ENCODE assay signal across 10 mouse cellular contexts in the genomic region with DNA sequence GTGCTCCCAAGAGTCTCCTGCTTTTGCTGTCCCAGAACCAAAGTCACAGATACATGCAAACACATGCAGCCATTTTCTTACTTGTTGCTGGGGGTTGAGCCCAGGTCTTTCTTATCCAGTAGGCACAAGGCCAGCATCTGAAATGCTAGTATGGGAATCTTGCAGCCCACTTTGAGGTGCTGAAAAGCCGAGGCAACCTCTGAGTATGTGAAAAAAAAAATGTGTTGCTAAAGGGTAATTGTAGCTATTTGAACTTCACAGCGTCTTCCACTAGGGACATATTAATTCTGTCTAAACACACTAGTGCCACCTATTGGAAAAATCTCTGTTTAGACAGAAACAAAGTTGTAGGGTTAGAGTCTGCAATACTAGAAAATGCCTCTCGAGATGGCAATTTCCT.
DNase-seq lines count a peak whose midpoint lies in the region; ATAC-seq and TF ChIP-seq lines count a peak whose summit lies in the region.
"Had no signal": no experiment of that assay in that cellular context is flagged by ENCODE, and none has a peak within 500 bp of the region (broad histone marks: within the 10 kb centered on the region; RNA-seq: fewer than 3 reads in every experiment).

No protein-coding gene starts in this region.

- H3K4me2 ChIP-seq in intestine, postnatal 0 days (replicated peaks; ENCODE audit: low read depth) = no peak overlapping the region
- H3K4me2 ChIP-seq in stomach, embryonic 16.5 days (ENCODE audit: low read depth, low read length) = no peak overlapping the region
- H3K4me2 ChIP-seq: heart, embryonic 15.5 days; neural tube, embryonic 13.5 days had no signal

- ATAC-seq in cerebellum, adult (ENCODE audit: insufficient number of reproducible peaks, low FRiP score, low TSS enrichment) = peak; percentile 76; the same call in 1 of the 2 replicates
- ATAC-seq in common myeloid progenitor, adult 5-6 weeks (replicated peaks; ENCODE audit: low read depth, poor library complexity, severe bottlenecking) = peak; percentile 94
- ATAC-seq in intestine, postnatal 0 days = no peak
- ATAC-seq in stomach, embryonic 16.5 days (ENCODE audit: insufficient read depth, low FRiP score) = peak; percentile 50; the same call in 1 of the 2 replicates

- no peak for DNase-seq in cerebellum, adult 11-12 months
- DNase-seq in layer of hippocampus, postnatal 14 days (ENCODE audit: low spot score in 2 of 2) = peak; percentile 10 to 66
- DNase-seq in layer of hippocampus, postnatal 25 days (ENCODE audit: extremely low spot score in 1 of 2, low spot score in 1 of 2) = no peak
- no peak for DNase-seq in gastrocnemius, postnatal 36 days

- 3% methylated on average over 3 of the region's 3 CpGs for WGBS in intestine, postnatal 0 days
- 4% methylated on average over 3 of the region's 3 CpGs for WGBS in stomach, embryonic 16.5 days

- H3K27ac ChIP-seq in intestine, postnatal 0 days (ENCODE audit: low read depth, low read length) = no peak overlapping the region
- H3K27ac ChIP-seq in stomach, embryonic 16.5 days (ENCODE audit: low read length) = no peak overlapping the region
- H3K27ac ChIP-seq: heart, embryonic 15.5 days; neural tube, embryonic 13.5 days had no signal

- H3K9me3 ChIP-seq in intestine, postnatal 0 days (ENCODE audit: control insufficient read depth) = no peaks in the 10 kb centered on the region
- H3K9me3 ChIP-seq in stomach, embryonic 16.5 days (replicated peaks; ENCODE audit: control insufficient read depth, low read length) = no peaks in the 10 kb centered on the region
- H3K9me3 ChIP-seq: heart, embryonic 15.5 days; neural tube, embryonic 13.5 days had no signal

- intact Hi-C loops in gastrocnemius, postnatal 36 days (cut with DNase I) = loop anchor here (2.0 kb wide), 1 partner anchor 344 kb away; no protein-coding TSS in a partner anchor

- H3K27me3 ChIP-seq in intestine, postnatal 0 days (replicated peaks; ENCODE audit: control insufficient read depth, insufficient read depth, low read length) = no peaks in the 10 kb centered on the region
- no peaks in the 10 kb centered on the region for H3K27me3 ChIP-seq in stomach, embryonic 16.5 days (ENCODE audit: control insufficient read depth, insufficient read depth, low read length)
- H3K27me3 ChIP-seq: heart, embryonic 15.5 days; neural tube, embryonic 13.5 days had no signal

- no peak overlapping the region for H3K4me3 ChIP-seq in intestine, postnatal 0 days (ENCODE audit: low read depth, low read length)
- no peak overlapping the region for H3K4me3 ChIP-seq in stomach, embryonic 16.5 days (replicated peaks; ENCODE audit: low read length)
- H3K4me3 ChIP-seq: heart, embryonic 15.5 days; neural tube, embryonic 13.5 days had no signal

- no peaks in the 10 kb centered on the region for H3K36me3 ChIP-seq in intestine, postnatal 0 days (ENCODE audit: control insufficient read depth, insufficient read depth)
- H3K36me3 ChIP-seq in stomach, embryonic 16.5 days (ENCODE audit: control insufficient read depth, insufficient read depth, low read length) = no peaks in the 10 kb centered on the region
- H3K36me3 ChIP-seq: heart, embryonic 15.5 days; neural tube, embryonic 13.5 days had no signal

- H3K9ac ChIP-seq in intestine, postnatal 0 days (ENCODE audit: low read depth, low read length) = no peak overlapping the region
- no peak overlapping the region; the same call in 1 of the 2 replicates for H3K9ac ChIP-seq in stomach, embryonic 16.5 days (ENCODE audit: low read length)
- H3K9ac ChIP-seq: heart, embryonic 15.5 days; neural tube, embryonic 13.5 days had no signal

- no peaks in the 10 kb centered on the region; the same call in 1 of the 2 replicates for H3K4me1 ChIP-seq in intestine, postnatal 0 days (replicated peaks; ENCODE audit: control insufficient read depth, insufficient read depth, low read length)
- peaks cover 10% of the 10 kb centered on the region for H3K4me1 ChIP-seq in stomach, embryonic 16.5 days (ENCODE audit: control insufficient read depth, insufficient read depth, low read length)

- TF ChIP-seq CTCF in intestine, postnatal 0 days (IDR thresholded peaks at IDR 0.05; ENCODE audit: low read depth) = peak; percentile 90

Comparison
In these comparisons a context has a peak if more than half of its experiments do, and no peak if none do; other contexts are left out.
1. DNase-seq: peak in layer of hippocampus, postnatal 14 days (2 of 2); none in cerebellum, adult 11-12 months (single experiment), layer of hippocampus, postnatal 25 days (0 of 2) and gastrocnemius, postnatal 36 days (0 of 2).